Mouse (Mus musculus): ENCODE results near the gene Gm17949. TPM values are rescaled to one million over a fixed set of nuclear protein-coding genes. Genes with fewer than 3 reads are reported as not detected.
A peak's percentile ranks its signal among the peaks of the same experiment; 100 is the strongest.
"Not testable (repeated sequence)": the region's sequence is repeated elsewhere in the genome, so short reads cannot be mapped to it uniquely, and the experiment has no call there.

The Gm17949 gene
- total and polyA plus RNA-seq, 2 experiments from 2014 or later = 0.28 TPM; not detected in 1

- peak overlapping the region; percentile 95 for H3K4me3 ChIP-seq (ENCODE audit: low read length)
- WGBS = under 1% methylated on average over 38 of the region's 38 CpGs
- H3K9ac ChIP-seq (replicated peaks; ENCODE audit: low read length) = peak overlapping the region; percentile 99
- peak overlapping the region; percentile 84 for H3K27ac ChIP-seq
- peaks cover 7% of the 10 kb centered on the region for H3K36me3 ChIP-seq (ENCODE audit: insufficient read depth, low read length)
- H3K4me2 ChIP-seq (ENCODE audit: low read depth, low read length) = peak overlapping the region; percentile 62
- peak; percentile 100 for DNase-seq (ENCODE audit: low spot score)
- peak; percentile 98 for ATAC-seq
- no peaks in the 10 kb centered on the region for H3K27me3 ChIP-seq (ENCODE audit: insufficient read depth, low read length)
- H3K4me1 ChIP-seq (ENCODE audit: insufficient read depth, low read length) = 0 out of 2 replicates have a peak, but pooled peaks cover 10% of the 10 kb centered on the region
- H3K9me3 ChIP-seq (ENCODE audit: low read length) = no peaks in the 10 kb centered on the region
- TF ChIP-seq CTCF (IDR thresholded peaks at IDR 0.05; ENCODE audit: low read depth) = peak; percentile 31
Measured at GRCm38 (mm10) chr17:57031661-57032420, 20.6 kb downstream of the Gm17949 start.

GRCm38 (mm10) chr17:57032854-57033253, 21.6 kb downstream of the Gm17949 start:
- H3K4me2 ChIP-seq (ENCODE audit: low read depth, low read length) = no peak overlapping the region

GRCm38 (mm10) chr17:57038978-57039377, 27.7 kb downstream of the Gm17949 start:
- Histone ChIP-seq H3K4me2 (ENCODE audit: low read depth, low read length) (no peak overlapping the region), H3K9me3 (ENCODE audit: low read length) (no peaks in the 10 kb centered on the region), H3K9ac (replicated peaks; ENCODE audit: low read length) (no peak overlapping the region), H3K27ac (no peak overlapping the region), H3K36me3 (ENCODE audit: insufficient read depth, low read length) (no peaks in the 10 kb centered on the region), H3K4me3 (ENCODE audit: low read length) (no peak overlapping the region), H3K27me3 (ENCODE audit: insufficient read depth, low read length) (0 out of 2 replicates have a peak, but pooled peaks cover 4% of the 10 kb centered on the region), H3K4me1 (ENCODE audit: insufficient read depth, low read length) (no peaks in the 10 kb centered on the region)
- DNase-seq (ENCODE audit: low spot score) = no peak
- no peak; the same call in 1 of the 2 replicates for TF ChIP-seq CTCF (IDR thresholded peaks at IDR 0.05; ENCODE audit: low read depth)
- 44% methylated on average over 8 of the region's 8 CpGs for WGBS
- no peak for ATAC-seq

More at GRCm38 (mm10) chr17:57032854-57033253, 21.6 kb downstream of the Gm17949 start:
- Histone ChIP-seq H3K9me3 (ENCODE audit: low read length) (no peaks in the 10 kb centered on the region), H3K36me3 (ENCODE audit: insufficient read depth, low read length) (peaks cover under 1% of the 10 kb centered on the region; the same call in 1 of the 2 replicates), H3K27me3 (ENCODE audit: insufficient read depth, low read length) (no peaks in the 10 kb centered on the region), H3K27ac (peak overlapping the region; percentile 84; the same call in 1 of the 2 replicates), H3K4me3 (ENCODE audit: low read length) (no peak overlapping the region), H3K4me1 (ENCODE audit: insufficient read depth, low read length) (0 out of 2 replicates have a peak, but pooled peaks cover 10% of the 10 kb centered on the region), H3K9ac (replicated peaks; ENCODE audit: low read length) (no peak overlapping the region)
- DNase-seq (ENCODE audit: low spot score) (no peak), ATAC-seq (no peak)
- WGBS = 90% methylated on average over 4 of the region's 4 CpGs
- no peak for TF ChIP-seq CTCF (IDR thresholded peaks at IDR 0.05; ENCODE audit: low read depth)

GRCm38 (mm10) chr17:57041554-57041953, 30.3 kb downstream of the Gm17949 start, which contains the start of gene Slc25a41:
Gene Slc25a41, minus strand, starts transcription at chr17:57041654.
- Histone ChIP-seq H3K4me1 (ENCODE audit: insufficient read depth, low read length) (no peaks in the 10 kb centered on the region), H3K27ac (no peak within 1 kb of the TSS), H3K4me2 (ENCODE audit: low read depth, low read length) (no peak within 1 kb of the TSS), H3K4me3 (ENCODE audit: low read length) (no peak within 1 kb of the TSS), H3K9ac (replicated peaks; ENCODE audit: low read length) (no peak within 1 kb of the TSS), H3K27me3 (ENCODE audit: insufficient read depth, low read length) (0 out of 2 replicates have a peak, but pooled peaks cover 4% of the 10 kb centered on the region), H3K36me3 (ENCODE audit: insufficient read depth, low read length) (peaks cover 9% of the 10 kb centered on the region; the same call in 1 of the 2 replicates), H3K9me3 (ENCODE audit: low read length) (no peaks in the 10 kb centered on the region)
- DNase-seq (ENCODE audit: low spot score) (no peak), ATAC-seq (no peak)
- WGBS = 73% methylated on average over 8 of the region's 8 CpGs
- no peak for TF ChIP-seq CTCF (IDR thresholded peaks at IDR 0.05; ENCODE audit: low read depth)

GRCm38 (mm10) chr17:57047406-57047805, 36.1 kb downstream of the Gm17949 start:
- peaks cover 23% of the 10 kb centered on the region for H3K36me3 ChIP-seq (ENCODE audit: insufficient read depth, low read length)
- 50% methylated on average over 5 of the region's 5 CpGs for WGBS
- H3K4me2 ChIP-seq (ENCODE audit: low read depth, low read length) = no peak overlapping the region
- no peaks in the 10 kb centered on the region for H3K9me3 ChIP-seq (ENCODE audit: low read length)
- no peak overlapping the region for H3K9ac ChIP-seq (replicated peaks; ENCODE audit: low read length)
- no peaks in the 10 kb centered on the region for H3K4me1 ChIP-seq (ENCODE audit: insufficient read depth, low read length)
- peak; percentile 17; the same call in 1 of the 2 replicates for ATAC-seq
- no peak for TF ChIP-seq CTCF (IDR thresholded peaks at IDR 0.05; ENCODE audit: low read depth)
- DNase-seq (ENCODE audit: low spot score) = no peak
- no peak overlapping the region for H3K4me3 ChIP-seq (ENCODE audit: low read length)
- H3K27me3 ChIP-seq (ENCODE audit: insufficient read depth, low read length) = no peaks in the 10 kb centered on the region
- no peak overlapping the region for H3K27ac ChIP-seq

GRCm38 (mm10) chr17:57048816-57049215, 37.5 kb downstream of the Gm17949 start:
- H3K27ac ChIP-seq = no peak overlapping the region
- H3K36me3 ChIP-seq (ENCODE audit: insufficient read depth, low read length) = peaks cover 36% of the 10 kb centered on the region
- H3K27me3 ChIP-seq (ENCODE audit: insufficient read depth, low read length) = no peaks in the 10 kb centered on the region
- no peaks in the 10 kb centered on the region for H3K9me3 ChIP-seq (ENCODE audit: low read length)
- ATAC-seq = no peak
- DNase-seq (ENCODE audit: low spot score) = no peak
- no peak overlapping the region for H3K4me3 ChIP-seq (ENCODE audit: low read length)
- H3K4me2 ChIP-seq (ENCODE audit: low read depth, low read length) = no peak overlapping the region
- WGBS = 93% methylated on average over 3 of the region's 3 CpGs
- no peak for TF ChIP-seq CTCF (IDR thresholded peaks at IDR 0.05; ENCODE audit: low read depth)
- no peak overlapping the region for H3K9ac ChIP-seq (replicated peaks; ENCODE audit: low read length)
- no peaks in the 10 kb centered on the region for H3K4me1 ChIP-seq (ENCODE audit: insufficient read depth, low read length)

GRCm38 (mm10) chr17:57051679-57052078, 40.4 kb downstream of the Gm17949 start:
- peaks cover 37% of the 10 kb centered on the region for H3K36me3 ChIP-seq (ENCODE audit: insufficient read depth, low read length)
- 88% methylated on average over 4 of the region's 4 CpGs for WGBS
- H3K9me3 ChIP-seq (ENCODE audit: low read length); H3K27me3 ChIP-seq (ENCODE audit: insufficient read depth, low read length); H3K4me2 ChIP-seq (ENCODE audit: low read depth, low read length); ATAC-seq; H3K9ac ChIP-seq (replicated peaks; ENCODE audit: low read length); H3K4me3 ChIP-seq (ENCODE audit: low read length); H3K27ac ChIP-seq; H3K4me1 ChIP-seq (ENCODE audit: insufficient read depth, low read length): not testable (repeated sequence)
- DNase-seq (ENCODE audit: low spot score) = peak; percentile 25
- peak; percentile 41; the same call in 1 of the 2 replicates for TF ChIP-seq CTCF (IDR thresholded peaks at IDR 0.05; ENCODE audit: low read depth)
